Mouse (Mus musculus) G1E-ER4 (cell line): Measurements from ENCODE around the gene Pitpnm1. TPM values are rescaled to one million over a fixed set of nuclear protein-coding genes. Genes with fewer than 3 reads are reported as not detected.

ENCODE experiments used
- GATA1 ChIP-seq: IDR thresholded peaks from one replicate; pipeline ENCODE4 v1.8.0; 2012; ENCODE audit warnings: low read length, inconsistent platforms
- polyA plus RNA-seq: library from polyadenylated mRNA; stranded (reverse); fragments of >175 nt; gene quantifications from 2 replicates; pipeline ENCODE4 v1.2.3, GENCODE M21; 2012

Gene Pitpnm1
- polyA plus RNA-seq, 1 experiment, result 36.7 TPM

GRCm38 (mm10) chr19:4068717-4069410 lies 30.9 kb upstream of the Pitpnm1 start:
- TF ChIP-seq GATA1, result no peak

- TF ChIP-seq GATA1, result no peak
These were observed 29.5 kb upstream of the Pitpnm1 start for GRCm38 (mm10) chr19:4070311-4070710.

GRCm38 (mm10) chr19:4070756-4071155 lies 29.0 kb upstream of the Pitpnm1 start:
- TF ChIP-seq GATA1, result no peak

- TF ChIP-seq GATA1, result no peak
These were observed 28.4 kb upstream of the Pitpnm1 start for GRCm38 (mm10) chr19:4071406-4071805.

GRCm38 (mm10) chr19:4072706-4073424 lies 26.9 kb upstream of the Pitpnm1 start:
- no peak for TF ChIP-seq GATA1

GRCm38 (mm10) chr19:4075531-4075930 lies 24.3 kb upstream of the Pitpnm1 start:
- no peak for TF ChIP-seq GATA1

- no peak for TF ChIP-seq GATA1
These were observed 20.2 kb upstream of the Pitpnm1 start for GRCm38 (mm10) chr19:4079594-4079993.

- TF ChIP-seq GATA1, result no peak
These were observed 19.2 kb upstream of the Pitpnm1 start for GRCm38 (mm10) chr19:4080511-4081009.

- no peak for TF ChIP-seq GATA1
These were observed 18.4 kb upstream of the Pitpnm1 start, which contains the start of gene Cabp2 for GRCm38 (mm10) chr19:4081394-4081793. Gene Cabp2 (plus strand): TSS chr19:4081578.

GRCm38 (mm10) chr19:4082219-4082965 lies 17.4 kb upstream of the Pitpnm1 start:
- no peak for TF ChIP-seq GATA1

- no peak for TF ChIP-seq GATA1
These were observed 16.5 kb upstream of the Pitpnm1 start for GRCm38 (mm10) chr19:4083316-4083715.

- TF ChIP-seq GATA1, result no peak
These were observed 16.0 kb upstream of the Pitpnm1 start for GRCm38 (mm10) chr19:4083826-4084225.

- no peak for TF ChIP-seq GATA1
These were observed 14.8 kb upstream of the Pitpnm1 start for GRCm38 (mm10) chr19:4084984-4085383.

GRCm38 (mm10) chr19:4086156-4086555 lies 13.6 kb upstream of the Pitpnm1 start:
- TF ChIP-seq GATA1, result no peak

GRCm38 (mm10) chr19:4087090-4087489 lies 12.7 kb upstream of the Pitpnm1 start:
- TF ChIP-seq GATA1, result no peak

GRCm38 (mm10) chr19:4088146-4088545 lies 11.7 kb upstream of the Pitpnm1 start:
- TF ChIP-seq GATA1, result no peak
